ENCODE assay signal across 8 mouse cellular contexts in the genomic region with DNA sequence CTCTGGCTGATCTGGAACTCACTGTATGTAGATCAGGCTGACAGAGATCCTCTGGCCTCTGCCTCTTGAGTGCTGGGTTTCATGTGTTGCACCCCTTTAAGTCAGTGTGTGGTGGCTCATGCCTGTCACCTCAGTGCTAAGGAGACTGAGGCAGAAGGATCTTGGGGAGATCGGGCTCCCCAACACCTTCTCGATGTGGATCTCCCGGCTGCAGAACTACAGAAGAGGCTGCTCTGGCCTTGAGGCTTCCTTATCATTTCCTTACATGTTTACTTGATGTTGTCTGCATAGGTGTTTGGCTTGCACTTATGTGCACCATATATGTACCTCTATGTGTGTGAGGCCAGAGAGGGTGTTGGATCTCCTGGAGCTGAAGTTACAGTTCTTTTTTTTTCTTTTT. TPM values are rescaled to one million over a fixed set of nuclear protein-coding genes. Genes with fewer than 3 reads are reported as not detected.
A peak's percentile ranks its signal among the peaks of the same experiment; 100 is the strongest.
DNase-seq lines count a peak whose midpoint lies in the region; ATAC-seq and TF ChIP-seq lines count a peak whose summit lies in the region.
"Not testable (repeated sequence)": the region's sequence is repeated elsewhere in the genome, so short reads cannot be mapped to it uniquely, and the experiment has no call there.
"Had no signal": no experiment of that assay in that cellular context is flagged by ENCODE, and none has a peak within 500 bp of the region (broad histone marks: within the 10 kb centered on the region; RNA-seq: fewer than 3 reads in every experiment).

No protein-coding gene starts in this region.

- not testable (repeated sequence) for H3K9me3 ChIP-seq in liver, embryonic 14.5 days (ENCODE audit: control insufficient read depth, low read length); liver, postnatal 0 days (ENCODE audit: low read length); lung, embryonic 15.5 days; megakaryocyte, embryonic 14.5 days

- H3K79me2 ChIP-seq in liver, adult 2 months (ENCODE audit: control insufficient read depth, insufficient read depth, low read length) = not testable (repeated sequence)

- not testable (repeated sequence) for TF ChIP-seq EP300 in liver, embryonic 14.5 days (IDR thresholded peaks at IDR 0.05; ENCODE audit: low read depth)
- 0 out of 2 replicates have a peak, but pooled peaks have one; percentile 18 for TF ChIP-seq EP300 in liver, postnatal 0 days (IDR thresholded peaks at IDR 0.05; ENCODE audit: low read depth)

- H3K4me1 ChIP-seq in bone marrow, adult 2 months (ENCODE audit: control insufficient read depth, insufficient read depth, low read length) = not testable (repeated sequence)
- peaks cover 13% of the 10 kb centered on the region for H3K4me1 ChIP-seq in liver, adult 2 months (ENCODE audit: control insufficient read depth, insufficient read depth, low read length)
- H3K4me1 ChIP-seq in liver, embryonic 14.5 days (replicated peaks; ENCODE audit: control insufficient read depth in 2 of 2, insufficient read depth in 2 of 2, low read length in 1 of 2) = peaks cover 10 to 45% of the 10 kb centered on the region in 2 experiments
- H3K4me1 ChIP-seq in liver, postnatal 0 days (ENCODE audit: insufficient read depth) = peaks cover 23% of the 10 kb centered on the region
- H3K4me1 ChIP-seq in lung, embryonic 15.5 days = peaks cover 22% of the 10 kb centered on the region
- peaks cover 30% of the 10 kb centered on the region for H3K4me1 ChIP-seq in megakaryocyte, embryonic 14.5 days

- not testable (repeated sequence) for TF ChIP-seq CTCF in bone marrow, adult 2 months (IDR thresholded peaks at IDR 0.05; ENCODE audit: control insufficient read depth, insufficient read depth, low read length); liver, adult 2 months (IDR thresholded peaks at IDR 0.05; ENCODE audit: low read depth, low read length); liver, embryonic 14.5 days (IDR thresholded peaks at IDR 0.05; ENCODE audit: low read depth); liver, postnatal 0 days (IDR thresholded peaks at IDR 0.05; ENCODE audit: low read depth)

- TF ChIP-seq POLR2A in bone marrow, adult 2 months (IDR thresholded peaks at IDR 0.05; ENCODE audit: borderline replicate concordance, control insufficient read depth, low read depth, low read length); liver, adult 2 months (IDR thresholded peaks at IDR 0.05; ENCODE audit: extremely low read depth, insufficient read depth, low read length): not testable (repeated sequence)

- peak; percentile 90 for DNase-seq in heart, adult 11 months
- not testable (repeated sequence) for DNase-seq in liver, adult 2 months (ENCODE audit: extremely low read depth, low read depth, low spot score); liver, embryonic 14.5 days (ENCODE audit: low read depth in 3 of 3, low spot score in 3 of 3)
- peak; percentile 11 for DNase-seq in liver, postnatal 0 days

- H3K9ac ChIP-seq in liver, adult 2 months (ENCODE audit: low read depth, low read length) = peak overlapping the region; percentile 54; the same call in 1 of the 2 replicates
- not testable (repeated sequence) for H3K9ac ChIP-seq in liver, embryonic 14.5 days (replicated peaks); lung, embryonic 15.5 days
- H3K9ac ChIP-seq in liver, postnatal 0 days (replicated peaks) = peak overlapping the region; percentile 31; the same call in 1 of the 2 replicates

- not testable (repeated sequence) for H3K4me3 ChIP-seq in bone marrow, adult 2 months (replicated peaks; ENCODE audit: control insufficient read depth, low read depth, low read length); liver, embryonic 14.5 days (ENCODE audit: insufficient read depth in 1 of 2, low read depth in 2 of 2, low read length in 2 of 2); lung, embryonic 15.5 days
- peak overlapping the region; percentile 31 for H3K4me3 ChIP-seq in liver, adult 2 months (ENCODE audit: insufficient read depth, low read depth, low read length)
- H3K4me3 ChIP-seq in liver, postnatal 0 days (ENCODE audit: low read depth, low read length) = peak overlapping the region; percentile 15; the same call in 1 of the 2 replicates
- H3K4me3 ChIP-seq in megakaryocyte, embryonic 14.5 days (replicated peaks) = peak overlapping the region; percentile 42

- not testable (repeated sequence) for H3K36me3 ChIP-seq in liver, adult 2 months (ENCODE audit: control insufficient read depth, insufficient read depth, low read length); liver, embryonic 14.5 days (replicated peaks; ENCODE audit: control insufficient read depth, insufficient read depth, low read depth); liver, postnatal 0 days (replicated peaks; ENCODE audit: insufficient read depth, low read length); lung, embryonic 15.5 days; megakaryocyte, embryonic 14.5 days (replicated peaks; ENCODE audit: low read length)

- ATAC-seq in liver, embryonic 14.5 days (ENCODE audit: insufficient read depth); liver, postnatal 0 days; lung, embryonic 15.5 days (ENCODE audit: borderline replicate concordance, extremely low read depth, low FRiP score, low TSS enrichment): not testable (repeated sequence)

- 61% methylated on average over 3 of the region's 3 CpGs for WGBS in bone marrow, adult 2 months
- WGBS in liver, adult 2 months = 66% methylated on average over 3 of the region's 3 CpGs
- WGBS in liver, embryonic 14.5 days (ENCODE audit: insufficient replicate concordance) = 22% methylated on average over 3 of the region's 3 CpGs
- 62% methylated on average over 3 of the region's 3 CpGs for WGBS in liver, postnatal 0 days (ENCODE audit: insufficient replicate concordance)
- 91% methylated on average over 3 of the region's 3 CpGs for WGBS in lung, embryonic 15.5 days

- H3K4me2 ChIP-seq in liver, embryonic 14.5 days (ENCODE audit: low read depth) = peak overlapping the region; percentile 26
- peak overlapping the region; percentile 48 for H3K4me2 ChIP-seq in liver, postnatal 0 days (ENCODE audit: low read depth, low read length)
- H3K4me2 ChIP-seq in lung, embryonic 15.5 days = peak overlapping the region; percentile 33; the same call in 1 of the 2 replicates

- H3K27me3 ChIP-seq in liver, adult 2 months (ENCODE audit: control insufficient read depth, insufficient read depth, low read length); liver, embryonic 14.5 days (ENCODE audit: control insufficient read depth, insufficient read depth, low read length); liver, postnatal 0 days (ENCODE audit: insufficient read depth, low read length); lung, embryonic 15.5 days; megakaryocyte, embryonic 14.5 days (replicated peaks): not testable (repeated sequence)

- H3K27ac ChIP-seq in bone marrow, adult 2 months (ENCODE audit: control insufficient read depth, insufficient read depth, low read depth, low read length, poor library complexity) = peak overlapping the region; percentile 4; the same call in 1 of the 2 replicates
- peak overlapping the region; percentile 54 for H3K27ac ChIP-seq in liver, adult 2 months (replicated peaks; ENCODE audit: insufficient read depth, low read depth, low read length)
- H3K27ac ChIP-seq in liver, embryonic 14.5 days = not testable (repeated sequence)
- H3K27ac ChIP-seq in liver, postnatal 0 days (ENCODE audit: low read depth) = peak overlapping the region; percentile 44; the same call in 1 of the 2 replicates
- H3K27ac ChIP-seq in lung, embryonic 15.5 days = peak overlapping the region; percentile 6; the same call in 1 of the 2 replicates

RNA-seq across cellular contexts. Expression of a gene that starts 1.7 kb away (rescaled TPM):
- 30.8 and 35.6 TPM in 2 replicates for polyA plus RNA-seq in bone marrow, adult 2 months (2011; ENCODE audit: insufficient read depth, insufficient read length, low replicate concordance, missing spikeins)
- 631 and 642 TPM in 2 replicates for total RNA-seq in liver, adult 2 months (2014; rRNA removed)
- 641 and 744 TPM in 2 replicates for polyA plus RNA-seq in liver, adult 2 months (2012; rRNA removed)
- 43.5 and 44.8 TPM in 2 replicates for polyA plus RNA-seq in liver, embryonic 14.5 days (2012; rRNA removed)
- 56.7 and 71.2 TPM in 2 replicates for polyA plus RNA-seq in liver, embryonic 14.5 days (2014; fragmentation: Nextera tagmentation; extraction: Ambion mirVana)
- polyA plus RNA-seq in liver, postnatal 0 days (2015; fragmentation: Nextera tagmentation; extraction: Ambion mirVana) = 129 and 135 TPM in 2 replicates
- polyA plus RNA-seq in lung, embryonic 15.5 days (2015; fragmentation: Nextera tagmentation; extraction: Ambion mirVana) = 216 and 237 TPM in 2 replicates
- 14.7 and 28.8 TPM in 2 replicates for polyA plus RNA-seq in megakaryocyte, embryonic 14.5 days (2012; ENCODE audit: insufficient read depth, low replicate concordance)

RNA-seq across cellular contexts. Expression of a gene that starts 19.3 kb away (rescaled TPM):
- 4.5 and 22.2 TPM in 2 replicates for polyA plus RNA-seq in bone marrow, adult 2 months (2011; ENCODE audit: insufficient read depth, insufficient read length, low replicate concordance, missing spikeins)
- total RNA-seq in liver, adult 2 months (2014; rRNA removed) = 6.4 and 7.0 TPM in 2 replicates
- polyA plus RNA-seq in liver, adult 2 months (2012; rRNA removed) = 6.0 and 7.1 TPM in 2 replicates
- polyA plus RNA-seq in liver, embryonic 14.5 days (2012; rRNA removed) = 2.3 TPM in 2 replicates
- polyA plus RNA-seq in liver, embryonic 14.5 days (2014; fragmentation: Nextera tagmentation; extraction: Ambion mirVana) = 0.88 and 1.5 TPM in 2 replicates
- 1.1 and 1.2 TPM in 2 replicates for polyA plus RNA-seq in liver, postnatal 0 days (2015; fragmentation: Nextera tagmentation; extraction: Ambion mirVana)
- polyA plus RNA-seq in lung, embryonic 15.5 days (2015; fragmentation: Nextera tagmentation; extraction: Ambion mirVana) = 9.5 and 9.8 TPM in 2 replicates
- polyA plus RNA-seq in megakaryocyte, embryonic 14.5 days (2012; ENCODE audit: insufficient read depth, low replicate concordance) = 0.45 TPM in 1 of 2 replicates, not detected in the other
- polyA plus RNA-seq: erythroblast, embryonic 14.5 days had no signal

RNA-seq across cellular contexts. Expression of a gene that starts 40.0 kb away (rescaled TPM):
- 43.1 and 63.2 TPM in 2 replicates for polyA plus RNA-seq in bone marrow, adult 2 months (2011; ENCODE audit: insufficient read depth, insufficient read length, low replicate concordance, missing spikeins)
- 26.5 and 30.8 TPM in 2 replicates for total RNA-seq in liver, adult 2 months (2014; rRNA removed)
- polyA plus RNA-seq in liver, adult 2 months (2012; rRNA removed) = 25.3 and 26.0 TPM in 2 replicates
- 7.3 and 14.0 TPM in 2 replicates for polyA plus RNA-seq in liver, embryonic 14.5 days (2012; rRNA removed)
- polyA plus RNA-seq in liver, embryonic 14.5 days (2014; fragmentation: Nextera tagmentation; extraction: Ambion mirVana) = 6.8 and 10.0 TPM in 2 replicates
- polyA plus RNA-seq in liver, postnatal 0 days (2015; fragmentation: Nextera tagmentation; extraction: Ambion mirVana) = 5.4 and 6.5 TPM in 2 replicates
- 20.5 and 21.8 TPM in 2 replicates for polyA plus RNA-seq in lung, embryonic 15.5 days (2015; fragmentation: Nextera tagmentation; extraction: Ambion mirVana)
- polyA plus RNA-seq in megakaryocyte, embryonic 14.5 days (2012; ENCODE audit: insufficient read depth, low replicate concordance) = 1.4 and 2.1 TPM in 2 replicates

RNA-seq across cellular contexts. Expression of a gene that starts 47.8 kb away (rescaled TPM):
- 291 and 443 TPM in 2 replicates for polyA plus RNA-seq in bone marrow, adult 2 months (2011; ENCODE audit: insufficient read depth, insufficient read length, low replicate concordance, missing spikeins)
- total RNA-seq in liver, adult 2 months (2014; rRNA removed) = 246 and 264 TPM in 2 replicates
- polyA plus RNA-seq in liver, adult 2 months (2012; rRNA removed) = 266 and 271 TPM in 2 replicates
- 127 and 157 TPM in 2 replicates for polyA plus RNA-seq in liver, embryonic 14.5 days (2012; rRNA removed)
- polyA plus RNA-seq in liver, embryonic 14.5 days (2014; fragmentation: Nextera tagmentation; extraction: Ambion mirVana) = 190 and 203 TPM in 2 replicates
- 172 and 174 TPM in 2 replicates for polyA plus RNA-seq in liver, postnatal 0 days (2015; fragmentation: Nextera tagmentation; extraction: Ambion mirVana)
- polyA plus RNA-seq in lung, embryonic 15.5 days (2015; fragmentation: Nextera tagmentation; extraction: Ambion mirVana) = 336 and 350 TPM in 2 replicates
- polyA plus RNA-seq in megakaryocyte, embryonic 14.5 days (2012; ENCODE audit: insufficient read depth, low replicate concordance) = 186 and 205 TPM in 2 replicates
